ENCODE assay signal across 9 mouse cellular contexts in the genomic region with DNA sequence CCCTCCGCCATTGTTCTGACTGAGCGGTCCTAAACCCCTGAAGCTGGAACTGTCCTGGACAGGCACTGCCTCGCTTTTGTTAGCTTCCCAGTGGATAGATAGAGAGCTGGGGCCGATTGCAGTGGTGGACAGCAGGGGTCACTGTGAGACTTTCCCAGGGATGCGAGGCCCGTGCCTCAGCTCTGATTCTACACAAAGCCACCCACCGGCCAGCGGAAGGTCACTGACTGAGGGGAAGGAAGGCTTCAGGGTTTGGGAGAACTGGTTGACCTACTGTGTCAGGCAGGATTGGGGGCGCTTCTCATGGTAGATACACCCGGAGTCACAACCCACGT. TPM values are rescaled to one million over a fixed set of nuclear protein-coding genes. Genes with fewer than 3 reads are reported as not detected.
DNase-seq lines count a peak whose midpoint lies in the region; ATAC-seq and TF ChIP-seq lines count a peak whose summit lies in the region.
"Had no signal": no experiment of that assay in that cellular context is flagged by ENCODE, and none has a peak within 500 bp of the region (broad histone marks: within the 10 kb centered on the region; RNA-seq: fewer than 3 reads in every experiment).

No protein-coding gene starts in this region.

- peak; percentile 72 for TF ChIP-seq CTCF in cortical plate, adult 2 months (IDR thresholded peaks at IDR 0.05; ENCODE audit: extremely low read depth, insufficient read depth, low read length)
- peak; percentile 60 for TF ChIP-seq CTCF in liver, postnatal 0 days (IDR thresholded peaks at IDR 0.05; ENCODE audit: low read depth)

- no peak for TF ChIP-seq POLR2A in cortical plate, adult 2 months (IDR thresholded peaks at IDR 0.05; ENCODE audit: extremely low read depth, insufficient read depth, low read length)

- H3K9me3 ChIP-seq in heart, embryonic 10.5 days: no peaks in the 10 kb centered on the region
- no peaks in the 10 kb centered on the region for H3K9me3 ChIP-seq in heart, embryonic 11.5 days (replicated peaks; ENCODE audit: control insufficient read depth, low read length)
- H3K9me3 ChIP-seq in liver, postnatal 0 days (ENCODE audit: low read length): no peaks in the 10 kb centered on the region
- H3K9me3 ChIP-seq: embryonic facial prominence, embryonic 13.5 days had no signal

- H3K27me3 ChIP-seq in heart, embryonic 10.5 days (ENCODE audit: insufficient read depth, poor library complexity, severe bottlenecking): 0 out of 2 replicates have a peak, but pooled peaks cover 4% of the 10 kb centered on the region
- H3K27me3 ChIP-seq in heart, embryonic 11.5 days (ENCODE audit: control insufficient read depth, insufficient read depth, low read length): no peaks in the 10 kb centered on the region
- no peaks in the 10 kb centered on the region for H3K27me3 ChIP-seq in liver, postnatal 0 days (ENCODE audit: insufficient read depth, low read length)
- H3K27me3 ChIP-seq: embryonic facial prominence, embryonic 13.5 days had no signal

- peak overlapping the region; percentile 24; the same call in 1 of the 2 replicates for H3K27ac ChIP-seq in heart, embryonic 10.5 days
- no peak overlapping the region for H3K27ac ChIP-seq in heart, embryonic 11.5 days (ENCODE audit: low read depth, low read length)
- no peak overlapping the region for H3K27ac ChIP-seq in cortical plate, adult 2 months (ENCODE audit: insufficient read depth, low read length)
- H3K27ac ChIP-seq in liver, postnatal 0 days (ENCODE audit: low read depth): no peak overlapping the region
- H3K27ac ChIP-seq: embryonic facial prominence, embryonic 13.5 days had no signal

- DNase-seq in heart, embryonic 10.5 days (ENCODE audit: low spot score): peak; percentile 86
- DNase-seq in gastrocnemius, postnatal 10 days: peak; percentile 71
- DNase-seq in kidney, postnatal 36 days: peak; percentile 8 to 60
- no peak for DNase-seq in liver, postnatal 0 days
- peak; percentile 62 to 64 for DNase-seq in right cerebral cortex, adult 2 months (ENCODE audit: low spot score in 2 of 2)
- no peak for DNase-seq in B cell, adult 2 months

- H3K4me1 ChIP-seq in heart, embryonic 10.5 days: peaks cover 33% of the 10 kb centered on the region
- peaks cover 3% of the 10 kb centered on the region; the same call in 1 of the 2 replicates for H3K4me1 ChIP-seq in heart, embryonic 11.5 days (ENCODE audit: control insufficient read depth, insufficient read depth, low read length)
- H3K4me1 ChIP-seq in cortical plate, adult 2 months (ENCODE audit: control insufficient read depth, insufficient read depth, low read length): no peaks in the 10 kb centered on the region
- H3K4me1 ChIP-seq in liver, postnatal 0 days (ENCODE audit: insufficient read depth): no peaks in the 10 kb centered on the region

- peaks cover 75% of the 10 kb centered on the region for H3K36me3 ChIP-seq in heart, embryonic 10.5 days
- H3K36me3 ChIP-seq in heart, embryonic 11.5 days (ENCODE audit: control insufficient read depth, insufficient read depth, low read length): peaks cover 9% of the 10 kb centered on the region
- peaks cover 18% of the 10 kb centered on the region for H3K36me3 ChIP-seq in liver, postnatal 0 days (replicated peaks; ENCODE audit: insufficient read depth, low read length)

- 55% methylated on average over 11 of the region's 11 CpGs for WGBS in heart, embryonic 10.5 days
- 52% methylated on average over 11 of the region's 11 CpGs for WGBS in heart, embryonic 11.5 days (ENCODE audit: insufficient replicate concordance)
- WGBS in liver, postnatal 0 days (ENCODE audit: insufficient replicate concordance): 74% methylated on average over 11 of the region's 11 CpGs

- no peak for ATAC-seq in heart, embryonic 11.5 days (replicated peaks; ENCODE audit: insufficient number of reproducible peaks, low FRiP score, low TSS enrichment)
- no peak for ATAC-seq in liver, postnatal 0 days

- H3K9ac ChIP-seq in heart, embryonic 11.5 days (ENCODE audit: low read depth, low read length): no peak overlapping the region
- H3K9ac ChIP-seq in liver, postnatal 0 days (replicated peaks): no peak overlapping the region
- H3K9ac ChIP-seq: embryonic facial prominence, embryonic 13.5 days had no signal

- TF ChIP-seq EP300 in liver, postnatal 0 days (IDR thresholded peaks at IDR 0.05; ENCODE audit: low read depth): no peak

- H3K4me3 ChIP-seq in heart, embryonic 10.5 days: no peak overlapping the region
- no peak overlapping the region for H3K4me3 ChIP-seq in heart, embryonic 11.5 days (ENCODE audit: low read depth, low read length)
- no peak overlapping the region for H3K4me3 ChIP-seq in cortical plate, adult 2 months (ENCODE audit: insufficient read depth, low read length)
- no peak overlapping the region for H3K4me3 ChIP-seq in liver, postnatal 0 days (ENCODE audit: low read depth, low read length)
- H3K4me3 ChIP-seq: embryonic facial prominence, embryonic 13.5 days had no signal

- H3K4me2 ChIP-seq in heart, embryonic 11.5 days: no peak overlapping the region
- H3K4me2 ChIP-seq in liver, postnatal 0 days (ENCODE audit: low read depth, low read length): no peak overlapping the region
- H3K4me2 ChIP-seq: embryonic facial prominence, embryonic 13.5 days had no signal

RNA-seq across cellular contexts. Expression of a gene that starts 29.8 kb away (rescaled TPM):
- polyA plus RNA-seq in heart, embryonic 10.5 days (2016; fragmentation: Nextera tagmentation; extraction: Ambion mirVana): 27.8 and 31.4 TPM in 2 replicates
- 13.5 and 15.8 TPM in 2 replicates for polyA plus RNA-seq in heart, embryonic 11.5 days (2014; fragmentation: Nextera tagmentation; extraction: Ambion mirVana)
- polyA plus RNA-seq in cortical plate, adult 2 months (2012; rRNA removed): 8.3 and 9.0 TPM in 2 replicates
- total RNA-seq in gastrocnemius, postnatal 10 days (2021): 10 to 100 TPM; 14.1 to 20.8 TPM
- 6.8 and 6.9 TPM in 2 replicates for polyA plus RNA-seq in liver, postnatal 0 days (2015; fragmentation: Nextera tagmentation; extraction: Ambion mirVana)

Comparison
In these comparisons a context has a peak if more than half of its experiments do, and no peak if none do; other contexts are left out.
1. DNase-seq: peak in heart, embryonic 10.5 days (single experiment), gastrocnemius, postnatal 10 days (single experiment), kidney, postnatal 36 days (2 of 2) and right cerebral cortex, adult 2 months (2 of 2); none in liver, postnatal 0 days (single experiment) and B cell, adult 2 months (0 of 2).